Mouse (Mus musculus) gastrocnemius, postnatal 36 days (tissue): ENCODE results near the gene Ldb2. TPM values are rescaled to one million over a fixed set of nuclear protein-coding genes. Genes with fewer than 3 reads are reported as not detected.

Source experiments
- DNase-seq, 2 experiments: peaks; one replicate each; pipeline ENCODE4 v3.0.0; 2022
- intact Hi-C: fragments of 180-260 bp; cut with DNase I; formaldehyde crosslinking; loops from one replicate; pipeline ENCODE4 v1.15.1; 2025
- total RNA-seq, 2 experiments: library from RNA; stranded (reverse); gene quantifications; 2 replicates each; pipeline ENCODE4 v1.2.3; 2021

Ldb2 gene
- total RNA-seq, 2 experiments from 2014 or later, result 2.5 to 4.1 TPM

DNA sequence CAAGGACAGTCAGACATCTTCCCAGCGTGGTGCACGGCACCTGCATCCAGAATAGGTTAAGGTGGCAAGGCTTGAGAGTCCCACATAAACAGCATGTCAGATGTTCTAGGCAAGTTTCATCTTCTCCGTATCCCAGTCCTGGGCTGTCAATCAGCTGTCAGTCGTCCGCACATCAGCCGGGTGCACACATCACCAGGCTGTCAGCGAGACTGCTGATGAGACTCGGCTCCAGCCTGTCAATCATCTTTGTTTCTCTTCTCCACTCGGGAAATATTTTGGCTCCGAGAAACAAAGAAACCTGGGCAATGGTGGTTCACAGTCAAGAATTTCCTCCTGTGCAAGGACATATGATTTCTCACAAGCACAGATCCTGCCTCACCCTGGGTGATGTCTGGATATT, 132.1 kb downstream of the Ldb2 start:
- intact Hi-C loops, result no loop called here

DNA sequence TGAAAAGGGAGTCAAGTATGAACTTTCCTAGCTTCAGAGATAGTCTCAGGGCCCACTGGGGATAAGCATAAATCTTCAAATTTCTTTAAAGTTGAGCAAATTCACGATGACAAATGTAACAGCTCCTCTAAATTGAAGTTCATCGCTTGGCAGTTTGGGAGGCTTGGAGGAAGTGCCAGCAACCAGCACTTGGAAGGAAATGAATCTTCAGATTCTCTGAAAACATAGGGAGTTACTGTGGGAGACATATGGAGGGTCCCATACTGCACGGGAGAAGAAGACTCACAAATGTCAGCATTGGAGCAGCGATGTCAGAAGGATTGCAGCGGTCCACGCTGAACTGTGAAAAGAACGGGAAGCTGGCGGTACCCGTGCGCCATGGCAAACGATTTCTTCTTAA, 139.8 kb downstream of the Ldb2 start:
- intact Hi-C loops, result no loop called here

More for the DNA sequence above, 132.1 kb downstream of the Ldb2 start:
- DNase-seq, result no peak

DNA sequence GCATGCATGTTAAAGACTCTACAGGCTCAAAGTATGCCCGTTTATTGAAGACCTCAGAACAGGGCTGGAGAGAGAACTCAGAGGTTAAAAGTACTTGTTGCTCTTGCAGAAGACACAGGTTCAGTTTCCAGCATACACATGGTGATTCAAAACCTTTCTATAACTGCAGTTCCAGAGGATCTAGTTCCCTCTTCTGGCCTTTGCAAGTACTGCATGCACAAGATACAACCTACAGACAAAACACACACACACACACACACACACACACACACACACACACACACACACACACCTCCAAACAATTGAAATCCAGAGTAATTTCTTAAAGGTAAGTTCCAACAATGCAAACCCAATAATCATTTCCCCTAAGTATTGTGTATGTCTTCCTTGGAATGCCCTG, 142.8 kb downstream of the Ldb2 start:
- intact Hi-C loops, result no loop called here
- DNase-seq, result no peak

More for the DNA sequence above, 139.8 kb downstream of the Ldb2 start:
- no peak for DNase-seq

DNA sequence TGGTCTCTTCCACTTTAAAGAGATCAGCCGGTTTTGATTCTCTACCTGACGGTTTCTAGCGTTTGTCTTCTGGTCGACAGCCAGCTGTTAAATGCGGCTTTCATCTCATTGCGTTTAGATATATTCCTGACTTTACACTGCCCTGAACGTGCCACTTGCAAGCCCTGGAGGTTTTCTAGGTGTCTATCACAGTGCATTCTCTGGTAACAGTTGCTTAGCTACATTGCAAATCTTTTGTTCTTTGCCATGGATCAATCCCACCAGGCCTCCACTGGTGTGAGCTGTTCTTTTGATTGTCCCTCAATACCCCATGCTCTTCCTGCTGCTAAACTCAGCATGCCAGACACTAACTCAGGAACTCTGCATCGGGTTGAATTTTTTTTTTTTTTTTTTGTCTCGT, 145.1 kb downstream of the Ldb2 start:
- no peak for DNase-seq
- intact Hi-C loops, result no loop called here

DNA sequence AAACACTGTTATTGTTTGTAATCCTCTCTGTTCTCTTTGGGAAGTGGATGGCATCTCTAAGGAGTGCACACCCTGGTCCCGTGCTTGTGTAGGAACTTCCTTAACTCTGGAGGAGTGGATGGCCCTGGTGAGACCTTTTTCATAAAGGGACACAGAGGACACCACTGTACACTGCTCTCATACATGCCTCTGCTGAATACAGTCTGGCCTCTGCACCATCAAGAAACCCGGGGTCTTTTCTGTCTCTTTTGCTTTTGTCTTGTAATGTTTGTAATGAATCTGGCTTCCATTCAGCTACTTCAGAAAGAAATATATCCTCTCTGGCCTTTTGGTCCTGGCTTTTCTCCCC, 152.7 kb downstream of the Ldb2 start:
- intact Hi-C loops, result no loop called here
- no peak for DNase-seq

DNA sequence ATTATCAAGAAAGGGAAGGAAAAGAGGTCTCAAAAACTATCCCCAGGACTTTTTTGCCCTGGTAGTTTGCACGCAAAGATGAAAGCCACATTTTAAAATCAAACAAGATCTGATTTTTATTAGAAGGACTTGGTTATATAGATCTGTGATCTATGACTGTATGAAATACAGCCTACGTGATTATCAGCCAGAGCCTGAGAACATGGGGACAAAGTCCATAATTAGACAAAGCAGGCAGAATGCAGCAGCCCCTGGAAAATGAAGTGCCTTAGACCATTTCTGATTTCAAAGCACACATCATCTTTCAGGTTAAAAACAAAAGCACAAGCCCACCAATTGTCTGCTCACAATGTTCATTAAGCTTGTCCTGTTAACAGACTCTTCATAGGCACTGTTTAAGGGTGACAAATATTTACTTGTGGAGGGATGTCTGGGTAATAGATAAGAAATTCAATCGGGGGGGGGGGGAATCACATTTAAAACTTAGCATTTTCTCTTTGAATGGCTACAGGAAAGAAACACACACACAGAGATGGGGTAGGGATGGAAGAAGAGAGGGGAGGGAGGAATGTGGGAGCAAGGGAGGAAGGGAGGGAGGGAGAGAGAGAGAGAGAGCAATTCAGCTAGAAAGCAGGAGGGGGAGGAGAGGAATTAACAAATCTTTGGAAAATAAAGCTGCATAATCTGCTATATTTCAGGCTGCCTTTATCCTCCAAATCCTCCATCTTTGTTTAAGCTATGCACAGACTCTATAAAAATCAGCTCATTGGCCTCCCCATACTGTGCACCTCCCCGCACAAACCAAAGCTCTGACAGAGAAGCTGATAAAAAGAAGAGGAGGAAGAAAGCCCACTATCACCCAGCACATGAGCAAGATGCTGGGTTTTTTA, 153.3 kb downstream of the Ldb2 start:
- intact Hi-C loops, result no loop called here
- no peak for DNase-seq

DNA sequence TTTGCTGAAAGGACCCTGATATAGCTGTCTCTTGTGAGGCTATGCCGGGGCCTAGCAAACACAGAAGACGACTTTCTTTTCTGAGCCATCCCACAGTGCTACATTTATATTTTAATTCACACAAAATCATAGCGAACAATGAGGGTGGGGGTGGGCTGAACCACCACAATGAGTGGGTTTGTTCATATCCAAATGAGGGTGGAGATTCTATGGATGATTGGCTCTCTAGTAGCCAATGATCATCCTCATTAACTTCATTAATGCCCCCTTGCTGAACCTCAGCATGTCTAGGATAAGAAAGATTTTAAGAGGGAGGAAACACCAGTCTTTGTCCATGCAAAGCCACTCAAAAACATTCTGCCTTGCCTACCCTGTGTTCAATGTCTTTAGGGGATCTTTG, 156.4 kb downstream of the Ldb2 start:
- no peak for DNase-seq
- intact Hi-C loops, result no loop called here

DNA sequence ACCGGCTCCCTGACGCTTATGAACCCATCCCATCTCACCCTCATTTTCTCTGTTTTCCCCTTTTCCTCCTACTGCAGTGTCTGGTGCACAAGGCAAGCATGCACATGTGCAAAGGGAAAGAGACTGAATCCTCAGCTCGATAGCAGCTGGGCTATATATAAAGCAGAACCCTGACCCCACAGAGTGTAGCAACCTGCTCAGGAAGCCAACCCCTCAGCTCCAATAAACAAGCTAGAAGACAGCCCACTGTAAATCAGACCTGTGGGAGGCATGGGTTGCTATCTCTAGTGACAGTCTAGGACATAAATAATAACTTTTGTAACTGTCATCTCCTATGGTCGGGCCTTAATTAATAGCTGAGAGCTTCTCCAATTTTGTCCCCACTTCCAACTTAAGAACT, 158.4 kb downstream of the Ldb2 start:
- intact Hi-C loops, result no loop called here
- no peak for DNase-seq

DNA sequence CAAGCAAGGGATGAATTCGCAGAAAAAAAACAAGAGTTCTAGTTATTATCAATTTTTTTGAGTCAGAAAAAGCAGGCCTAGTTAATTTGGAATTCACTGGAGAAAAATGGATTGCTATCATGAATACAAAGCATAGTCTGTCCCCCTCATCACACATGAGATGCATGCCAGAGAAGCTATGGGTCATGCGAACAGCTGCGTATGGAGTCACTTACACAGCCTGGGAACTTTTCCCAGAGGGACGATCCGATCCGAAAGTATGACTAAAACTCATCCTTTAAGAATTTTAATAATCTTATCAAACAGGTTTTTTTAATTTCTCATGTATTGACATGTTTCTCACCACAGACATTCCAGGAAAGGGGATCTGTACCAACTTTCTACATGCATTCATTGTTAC, 163.9 kb downstream of the Ldb2 start:
- intact Hi-C loops, result no loop called here
- no peak for DNase-seq

DNA sequence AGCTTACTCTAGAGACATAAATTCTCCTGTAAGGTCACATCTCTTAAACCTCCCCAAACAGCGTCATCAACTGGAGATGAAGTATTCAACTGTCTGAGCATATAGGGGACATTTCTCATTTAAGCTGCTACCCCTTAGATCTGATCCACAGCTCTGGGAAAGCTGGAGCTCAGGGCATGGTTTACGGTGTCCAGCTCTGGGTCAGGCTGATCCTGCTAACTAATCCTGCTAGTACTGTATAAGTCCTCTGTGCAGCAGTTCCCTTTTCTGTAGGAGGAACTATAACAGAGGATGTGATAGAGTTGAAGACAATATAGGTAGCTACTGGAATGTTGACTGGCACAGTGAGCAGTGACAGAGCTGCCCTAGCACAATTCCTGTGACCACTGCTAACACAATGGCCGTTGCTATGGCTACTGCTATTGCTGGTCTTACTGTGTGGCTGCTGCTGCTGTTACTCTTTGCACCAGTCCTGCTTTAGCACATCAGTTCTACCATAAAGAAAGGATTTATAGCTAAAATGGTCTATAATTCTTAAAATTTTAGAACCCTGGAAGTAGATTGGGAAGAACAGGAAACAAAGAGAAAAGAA, 170.3 kb downstream of the Ldb2 start:
- no peak for DNase-seq
- intact Hi-C loops, result no loop called here

DNA sequence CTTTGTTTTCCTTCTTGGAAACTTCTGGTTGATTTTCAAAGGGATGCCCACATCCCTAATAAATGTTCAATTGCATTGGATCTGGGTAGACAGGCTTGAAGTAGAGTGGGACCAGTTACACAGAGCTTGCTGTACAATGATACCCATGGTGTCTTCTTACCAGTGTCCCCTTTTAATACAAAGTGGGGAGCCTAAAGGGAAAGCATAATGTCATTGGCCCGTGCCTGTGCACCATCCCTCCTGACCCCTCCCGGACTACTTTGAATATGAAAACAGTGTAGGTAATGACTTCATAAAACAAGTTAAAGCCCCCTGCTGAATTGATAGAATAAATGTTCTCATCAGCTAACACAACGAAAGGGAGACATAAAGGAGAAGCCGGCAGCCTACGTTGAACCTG, 172.0 kb downstream of the Ldb2 start:
- no peak for DNase-seq
- intact Hi-C loops, result no loop called here

DNA sequence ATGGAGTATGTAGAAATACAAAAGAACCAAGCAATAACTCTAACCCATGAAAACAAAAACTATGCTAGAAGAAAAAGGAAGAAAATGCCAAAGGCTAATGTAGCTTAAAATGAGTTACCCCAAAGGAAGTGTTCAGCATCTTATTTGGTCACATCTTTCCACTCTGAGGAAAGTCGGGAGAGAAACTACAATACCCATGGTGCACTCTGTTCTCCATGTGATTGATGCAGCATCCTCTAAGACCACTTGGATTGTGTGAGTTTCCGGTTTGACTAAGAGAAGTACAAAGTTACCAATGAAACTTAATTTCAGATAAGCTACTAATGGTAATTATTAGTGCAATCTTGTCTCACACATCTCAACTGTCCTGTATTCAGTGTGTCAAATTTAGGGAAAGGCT, 172.6 kb downstream of the Ldb2 start:
- intact Hi-C loops, result no loop called here
- DNase-seq, result no peak

DNA sequence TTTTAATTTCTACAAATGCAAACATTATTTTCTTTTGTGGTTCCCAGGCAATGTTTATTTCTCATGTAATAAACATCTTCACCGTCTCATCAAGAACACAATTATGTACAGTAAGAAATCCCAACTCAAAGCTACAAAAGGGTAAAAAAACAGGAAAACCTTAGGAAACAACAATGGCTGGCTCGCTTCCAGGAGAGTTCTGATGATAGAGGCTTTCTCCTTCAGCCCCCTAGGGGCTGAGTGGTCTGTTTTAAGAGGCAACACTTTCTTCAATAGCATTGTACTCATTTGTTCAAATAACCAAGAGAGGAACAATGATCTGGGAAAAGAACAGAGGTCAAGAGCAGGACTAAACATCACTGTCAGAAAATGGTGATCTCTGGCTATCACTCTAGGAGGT, 173.4 kb downstream of the Ldb2 start:
- intact Hi-C loops, result no loop called here
- DNase-seq, result peak in 1 of 2 experiments; percentile 23

DNA sequence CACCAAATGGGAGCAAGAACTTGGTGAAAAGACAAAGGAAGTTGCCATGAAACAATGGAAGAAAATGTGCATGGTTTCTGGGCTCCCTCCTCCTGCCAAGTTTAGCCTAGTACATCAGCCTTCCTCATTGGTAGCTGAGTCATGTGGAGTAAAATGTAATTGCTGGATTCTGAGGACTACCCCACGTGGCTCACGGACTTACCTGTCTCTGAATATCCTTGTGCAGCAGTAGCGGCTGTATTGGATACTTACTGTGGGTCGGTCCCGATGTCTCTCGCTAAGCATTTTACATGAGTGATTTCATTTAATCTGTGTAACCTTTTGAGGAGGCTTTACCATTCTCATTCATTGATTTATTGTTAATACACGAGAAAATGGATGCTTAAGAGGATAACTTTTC, 183.8 kb downstream of the Ldb2 start:
- DNase-seq, result no peak
- intact Hi-C loops, result no loop called here

DNA sequence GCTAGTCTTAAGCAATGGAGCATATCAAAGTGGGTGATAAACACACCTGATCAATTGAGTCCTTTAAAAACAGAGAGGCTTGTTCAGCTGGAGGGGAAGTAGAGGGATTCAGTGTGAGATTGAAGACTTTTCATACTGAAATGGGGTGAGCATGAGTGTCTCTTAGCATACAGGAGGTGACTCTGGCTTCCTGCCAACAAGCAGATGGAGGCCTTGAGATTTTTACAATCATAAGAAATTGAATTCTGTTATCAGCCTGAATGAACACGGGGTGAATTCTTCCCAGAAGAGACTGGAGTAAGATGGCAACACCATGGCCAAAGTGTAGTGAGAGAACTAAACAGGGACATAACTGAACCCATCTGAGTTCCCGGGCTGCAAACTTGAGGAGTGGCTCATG, 190.6 kb downstream of the Ldb2 start:
- intact Hi-C loops, result no loop called here
- no peak for DNase-seq

DNA sequence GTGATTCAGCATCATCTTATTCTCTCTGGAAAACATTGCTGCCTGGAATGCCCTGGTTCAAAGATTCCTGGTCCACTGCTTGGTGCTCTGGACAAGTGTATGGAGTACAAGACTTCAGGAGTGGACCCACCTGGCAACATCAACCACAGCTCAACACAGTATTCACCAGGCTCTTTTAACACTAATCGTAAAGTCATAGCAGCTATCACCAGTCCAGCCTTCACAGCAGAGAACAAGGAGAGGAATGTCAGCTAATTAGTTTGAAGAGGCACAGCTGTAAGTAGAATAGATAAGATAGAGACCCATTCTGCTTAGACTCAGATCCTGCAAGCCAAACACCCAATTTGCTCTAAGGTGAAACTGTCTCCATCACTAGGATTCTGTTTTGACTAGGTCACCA, 198.1 kb downstream of the Ldb2 start:
- intact Hi-C loops, result no loop called here

DNA sequence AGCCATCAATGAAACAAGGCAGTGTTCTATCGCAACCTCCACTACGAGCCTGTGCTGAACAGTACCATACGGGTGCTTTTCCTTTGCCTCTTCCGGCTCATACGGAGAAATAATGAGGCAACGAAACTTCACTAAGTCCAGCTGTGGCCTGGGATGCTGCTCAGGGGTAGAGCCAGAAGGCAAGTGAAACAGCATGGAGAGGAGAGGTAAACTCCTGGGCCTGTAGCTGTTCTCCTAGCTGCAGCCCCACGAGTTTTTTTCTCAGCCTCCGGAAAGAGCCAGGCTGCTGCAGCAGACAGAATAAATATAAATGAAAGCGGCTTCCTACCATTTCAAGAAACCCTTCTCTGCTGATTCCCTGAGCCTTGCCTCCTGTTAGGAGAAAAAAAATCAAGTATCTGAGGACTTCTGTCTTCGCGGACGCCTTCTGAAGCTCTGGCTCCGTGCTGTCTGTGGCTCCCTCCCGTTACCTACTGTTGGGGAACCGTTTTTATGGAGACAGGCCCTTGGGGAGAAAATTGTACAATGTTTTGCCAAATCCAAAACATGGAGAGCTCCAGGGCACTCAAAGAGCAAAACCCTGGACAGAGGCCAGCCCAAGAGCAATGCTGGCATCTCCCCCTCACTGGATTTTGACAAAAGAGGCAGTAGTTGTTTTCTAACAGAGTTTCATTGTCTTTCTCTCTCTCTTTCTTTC, 205.8 kb downstream of the Ldb2 start:
- intact Hi-C loops, result no loop called here
- DNase-seq, result peak; percentile 15 to 21

More for the DNA sequence above, 198.1 kb downstream of the Ldb2 start:
- DNase-seq, result no peak

DNA sequence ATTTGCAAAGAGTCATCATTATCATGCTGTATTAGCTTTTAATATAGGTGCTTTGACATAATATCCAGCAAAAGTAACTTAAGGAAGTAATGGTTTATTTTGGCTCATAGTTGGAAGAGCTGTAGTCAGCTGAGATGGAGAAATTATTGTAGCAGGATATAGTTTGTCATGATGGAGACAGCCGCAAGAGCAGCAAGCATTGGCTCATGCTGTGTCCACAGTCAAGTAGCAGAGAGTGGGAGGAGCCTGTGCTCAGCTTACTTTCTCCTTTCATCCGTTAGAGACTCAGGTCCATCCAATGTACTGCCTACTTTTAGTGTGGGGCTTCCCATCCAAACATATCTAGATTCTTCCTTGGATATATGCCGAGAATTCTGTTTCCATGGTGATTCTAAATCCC, 208.7 kb downstream of the Ldb2 start:
- intact Hi-C loops, result no loop called here
- DNase-seq, result no peak

DNA sequence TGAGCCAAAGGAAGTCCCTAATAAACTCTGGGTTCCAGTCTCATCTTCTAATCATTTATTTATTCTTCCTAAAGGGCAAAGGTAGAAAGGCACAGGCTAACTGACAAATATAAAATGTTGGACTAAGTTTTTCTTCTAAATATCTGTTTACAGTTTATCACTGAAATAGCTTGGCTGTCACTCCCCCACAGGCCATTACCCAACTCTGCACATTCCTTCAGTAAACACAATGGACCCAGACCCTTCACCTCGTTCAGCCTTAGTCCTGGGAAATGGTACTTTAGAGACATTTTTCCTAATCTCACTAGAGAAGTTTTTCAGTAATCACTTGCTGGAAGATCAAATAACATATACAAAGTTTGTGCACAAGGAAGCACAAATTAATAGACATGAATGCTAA, 210.2 kb downstream of the Ldb2 start:
- no peak for DNase-seq
- intact Hi-C loops, result no loop called here

DNA sequence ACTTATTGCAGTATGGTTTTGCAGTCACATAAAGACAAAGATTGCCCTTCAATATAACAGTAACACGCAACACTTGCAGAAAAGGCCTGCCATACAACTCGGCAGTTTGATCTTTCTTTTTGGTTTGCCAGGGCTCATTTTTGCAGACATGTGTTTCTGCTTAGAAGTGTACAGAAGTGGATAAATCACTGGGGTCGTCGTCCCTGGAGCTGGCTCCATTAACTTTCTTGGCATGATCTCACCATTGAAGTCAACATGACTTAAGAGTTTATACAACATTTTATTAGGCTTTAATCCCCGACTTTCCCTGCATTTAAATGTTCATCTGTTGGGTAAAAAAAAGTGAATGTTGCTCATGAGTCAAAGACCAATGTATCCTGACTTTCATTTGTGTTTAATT, 212.9 kb downstream of the Ldb2 start:
- DNase-seq, result no peak
- intact Hi-C loops, result no loop called here

DNA sequence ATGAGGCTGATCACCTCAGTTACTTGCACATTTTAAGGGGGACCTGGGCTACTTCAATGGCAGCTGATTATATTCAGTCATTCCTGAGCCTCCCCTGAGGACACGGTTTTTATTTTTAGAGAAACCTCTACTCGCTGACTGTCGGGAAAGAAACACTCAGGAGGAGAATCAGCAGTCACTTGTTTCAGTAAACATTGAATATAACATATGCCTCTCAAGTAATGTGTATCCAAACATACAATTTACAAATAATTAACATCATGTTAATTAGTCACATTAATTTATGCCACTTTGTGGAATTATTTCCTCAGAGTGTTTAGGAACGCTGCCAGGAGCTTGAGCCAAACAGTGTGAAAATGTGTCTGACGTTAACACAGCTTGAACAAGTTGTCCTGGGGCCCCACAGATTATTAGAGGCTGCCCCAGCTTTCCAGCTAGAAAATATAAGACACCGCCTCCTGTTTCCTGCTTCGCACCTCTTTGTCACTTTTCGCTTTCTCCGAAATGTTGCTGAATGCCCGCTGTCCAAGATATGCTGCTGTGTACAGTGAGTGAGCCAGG, 219.5 kb downstream of the Ldb2 start:
- no peak for DNase-seq
- intact Hi-C loops, result no loop called here
